Mouse (Mus musculus): ENCODE measurements around the gene Ugt1a1.

Ugt1a1 gene

DNA sequence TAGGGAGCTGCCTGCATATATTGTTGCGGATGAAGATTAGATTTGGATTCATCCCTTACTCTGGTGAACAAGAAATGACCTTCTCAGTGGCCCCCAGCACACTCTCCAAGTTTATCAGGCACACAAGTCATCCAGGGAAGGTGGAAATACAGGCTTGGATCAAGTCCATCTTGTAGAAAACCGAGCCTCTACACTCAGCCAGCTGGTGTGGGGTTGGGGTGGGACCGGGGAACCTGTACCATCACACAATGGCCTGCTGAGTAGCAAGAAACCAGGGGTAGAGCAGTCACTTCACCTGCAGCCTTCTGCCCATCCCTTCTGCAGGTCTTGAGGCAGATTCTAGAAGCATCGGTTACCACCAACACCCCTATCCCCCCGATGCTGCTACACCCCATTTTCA is 22.9 kb downstream of the Ugt1a1 start:
- DNase-seq (ENCODE audit: low spot score), result no peak

DNA sequence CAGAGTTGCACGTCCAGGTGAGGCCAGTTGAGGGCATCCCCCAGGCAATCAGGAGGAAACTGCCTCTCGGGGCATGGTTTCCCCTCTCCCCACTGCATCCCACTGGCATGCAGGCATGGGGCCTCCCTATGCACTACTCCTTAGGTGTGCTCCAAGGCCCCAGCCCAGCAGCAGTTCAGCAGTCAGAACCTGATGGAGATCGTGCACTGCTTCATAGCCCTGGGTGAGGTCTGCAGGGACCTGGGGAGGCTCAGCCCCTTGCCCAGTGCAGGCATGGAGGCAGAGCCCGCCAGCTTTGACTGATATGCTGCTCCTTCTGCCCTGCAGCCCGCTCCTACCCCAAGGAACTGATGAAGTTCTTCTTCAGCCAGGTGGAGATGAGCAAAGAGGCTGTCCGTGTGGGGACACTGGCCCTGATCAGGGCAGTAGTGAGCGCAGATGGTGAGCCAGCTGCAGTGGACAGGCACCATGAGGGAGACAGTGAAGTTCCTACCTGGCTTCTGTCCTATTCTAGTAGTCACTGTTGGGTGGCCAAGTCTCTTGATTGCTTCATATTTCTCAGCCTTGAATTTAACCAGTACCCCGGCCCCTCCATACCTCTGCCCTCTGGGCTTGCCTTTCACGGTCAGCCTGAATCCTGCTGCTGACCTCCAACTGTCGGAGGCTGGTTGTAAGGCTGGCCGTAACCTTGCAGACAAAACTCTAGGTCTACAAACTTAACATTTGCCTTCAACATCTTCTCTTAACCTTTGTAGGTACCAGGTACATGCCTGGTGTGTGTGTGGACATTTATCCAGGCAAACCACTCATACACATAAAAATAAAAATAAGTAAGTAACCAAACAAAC is 23.5 kb downstream of the Ugt1a1 start:
- no peak for DNase-seq (ENCODE audit: low spot score)

DNA sequence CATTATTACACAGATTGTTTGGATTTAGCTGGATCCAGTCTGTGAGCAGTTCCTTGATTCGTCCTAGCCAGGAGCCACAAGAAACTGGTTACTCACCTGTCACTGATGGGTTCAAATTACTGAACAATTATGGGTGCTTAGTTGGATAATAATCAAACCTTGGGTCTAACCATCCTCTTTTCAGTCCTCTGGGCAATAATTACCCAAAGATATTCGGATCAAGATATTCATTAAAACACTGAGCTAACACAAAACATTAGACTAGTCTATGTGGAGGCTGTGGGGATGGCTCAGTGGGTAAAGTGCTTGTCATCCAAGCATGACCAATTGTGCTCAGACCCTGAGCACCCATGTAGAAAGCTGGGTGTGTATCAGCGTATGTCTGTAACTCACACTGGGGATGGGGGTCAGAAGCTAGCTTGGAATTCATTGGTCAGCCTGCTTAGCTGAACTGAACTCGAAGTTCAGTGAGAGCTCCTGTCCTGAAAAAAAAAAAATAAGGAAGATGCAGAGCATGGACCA is 24.2 kb downstream of the Ugt1a1 start:
- no peak for DNase-seq (ENCODE audit: low spot score)

- DNase-seq (ENCODE audit: low spot score), result no peak
These were observed 25.6 kb downstream of the Ugt1a1 start for GRCm38 (mm10) chr1:88237311-88237710.

GRCm38 (mm10) chr1:88238771-88239170 is 27.0 kb downstream of the Ugt1a1 start:
- no peak for DNase-seq (ENCODE audit: low spot score)

GRCm38 (mm10) chr1:88240072-88240471 is 28.3 kb downstream of the Ugt1a1 start:
- DNase-seq (ENCODE audit: low spot score), result no peak

DNA sequence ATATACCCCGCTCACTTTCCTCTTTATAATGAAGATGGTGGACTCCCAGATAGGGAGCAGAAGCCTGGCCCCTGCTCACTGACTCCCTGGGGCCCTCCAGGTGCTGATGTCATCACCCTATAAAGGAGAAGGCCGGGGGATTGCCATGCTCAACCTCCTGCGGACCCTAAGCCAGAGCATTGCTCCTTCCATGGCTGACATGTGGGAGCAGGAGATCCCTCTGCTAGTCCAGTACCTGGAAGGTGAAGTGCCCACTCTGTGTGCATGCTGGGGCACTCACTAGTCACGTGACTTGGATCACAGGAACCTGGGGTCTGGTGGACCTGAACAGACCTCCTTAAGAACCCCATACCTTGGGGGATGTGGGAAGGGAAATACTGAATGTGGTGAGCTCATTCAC is 28.8 kb downstream of the Ugt1a1 start:
- no peak for DNase-seq (ENCODE audit: low spot score)

GRCm38 (mm10) chr1:88243861-88244260 is 32.1 kb downstream of the Ugt1a1 start:
- no peak for DNase-seq (ENCODE audit: low spot score)

DNA sequence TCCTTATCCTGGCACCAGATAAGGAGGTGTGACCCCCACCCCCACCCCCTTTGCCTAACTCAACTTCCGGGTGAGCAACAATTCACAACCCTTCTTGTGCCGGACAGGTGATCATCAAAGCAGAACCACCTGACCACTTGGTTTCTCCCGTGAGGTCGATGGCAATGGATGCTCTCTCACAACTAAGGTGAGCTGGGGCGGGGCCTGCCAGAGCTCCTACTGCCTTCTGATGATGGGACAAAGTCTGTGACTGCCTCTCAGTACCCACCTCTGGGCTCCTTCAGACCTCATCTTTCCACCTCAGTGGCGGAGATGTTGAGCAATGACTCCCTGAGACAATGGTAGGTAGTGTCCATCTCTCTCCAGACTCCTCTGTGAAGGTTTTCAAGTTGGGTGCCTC is 34.1 kb downstream of the Ugt1a1 start:
- DNase-seq (ENCODE audit: low spot score), result no peak

DNA sequence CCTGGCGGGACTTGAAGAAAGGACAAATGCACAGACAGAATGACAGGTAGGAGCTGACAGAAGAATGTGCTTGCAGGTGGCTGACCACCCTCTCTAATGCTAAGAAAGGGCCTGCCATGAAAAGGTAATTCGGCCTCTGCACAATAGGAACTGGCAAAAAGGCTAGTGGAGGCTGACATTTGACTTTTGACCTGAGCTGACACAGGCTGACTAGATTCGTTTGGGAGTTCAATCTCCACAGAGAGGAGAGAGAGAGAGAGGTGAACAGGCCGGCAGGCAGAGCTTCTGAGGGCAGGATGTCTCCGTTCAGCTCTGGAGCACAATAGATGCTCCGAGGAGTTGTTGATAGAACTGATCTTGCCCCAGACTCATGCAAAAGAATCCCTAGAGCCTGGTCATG is 34.6 kb downstream of the Ugt1a1 start:
- no peak for DNase-seq (ENCODE audit: low spot score)

DNA sequence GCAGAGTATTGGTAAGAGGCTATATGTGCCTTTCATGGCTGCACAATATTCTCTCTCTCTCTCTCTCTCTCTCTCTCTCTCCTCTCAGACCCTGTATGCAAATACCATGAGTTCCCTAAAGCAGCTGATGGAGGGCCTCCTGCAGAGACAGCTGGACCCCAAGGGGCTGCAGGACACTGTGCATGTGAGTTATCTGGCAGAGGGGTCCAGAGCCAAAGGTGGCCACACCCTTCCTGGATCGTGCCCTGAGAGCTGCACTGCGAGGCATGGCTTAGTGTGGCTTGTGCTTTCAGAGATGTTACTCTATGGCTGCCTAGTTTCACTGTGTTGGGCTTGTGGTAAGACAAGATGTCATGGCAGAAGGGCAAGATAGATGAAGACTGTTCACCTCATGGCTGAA is 35.9 kb downstream of the Ugt1a1 start:
- no peak for DNase-seq (ENCODE audit: low spot score)

GRCm38 (mm10) chr1:88248658-88249057 is 36.9 kb downstream of the Ugt1a1 start:
- DNase-seq (ENCODE audit: low spot score), result no peak

DNA sequence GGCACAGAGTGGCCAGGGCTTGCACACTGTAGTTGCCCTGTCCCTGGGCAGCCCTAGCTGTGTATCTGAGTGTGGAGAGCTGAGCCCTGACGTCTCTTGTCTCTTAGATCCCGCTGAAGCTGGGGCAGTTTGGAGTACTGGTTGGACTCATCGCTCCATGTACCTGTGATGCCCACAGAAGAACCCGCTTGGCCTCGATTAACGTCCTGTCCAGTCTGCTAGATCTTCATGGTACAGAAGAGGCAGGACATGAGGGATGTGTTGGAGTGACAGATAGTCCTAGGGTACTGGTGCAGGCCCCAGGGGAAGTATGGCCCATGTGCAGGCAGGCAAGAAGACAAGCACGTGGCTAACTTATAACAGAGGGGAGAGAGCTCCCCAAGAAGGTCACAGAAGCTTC is 37.8 kb downstream of the Ugt1a1 start:
- DNase-seq (ENCODE audit: low spot score), result no peak

GRCm38 (mm10) chr1:88250023-88250422 is 38.3 kb downstream of the Ugt1a1 start:
- no peak for DNase-seq (ENCODE audit: low spot score)

- DNase-seq (ENCODE audit: low spot score), result no peak
These were observed 41.3 kb downstream of the Ugt1a1 start for GRCm38 (mm10) chr1:88253106-88253505.

- no peak for DNase-seq (ENCODE audit: low spot score)
These were observed 41.8 kb downstream of the Ugt1a1 start for GRCm38 (mm10) chr1:88253540-88253939.

DNA sequence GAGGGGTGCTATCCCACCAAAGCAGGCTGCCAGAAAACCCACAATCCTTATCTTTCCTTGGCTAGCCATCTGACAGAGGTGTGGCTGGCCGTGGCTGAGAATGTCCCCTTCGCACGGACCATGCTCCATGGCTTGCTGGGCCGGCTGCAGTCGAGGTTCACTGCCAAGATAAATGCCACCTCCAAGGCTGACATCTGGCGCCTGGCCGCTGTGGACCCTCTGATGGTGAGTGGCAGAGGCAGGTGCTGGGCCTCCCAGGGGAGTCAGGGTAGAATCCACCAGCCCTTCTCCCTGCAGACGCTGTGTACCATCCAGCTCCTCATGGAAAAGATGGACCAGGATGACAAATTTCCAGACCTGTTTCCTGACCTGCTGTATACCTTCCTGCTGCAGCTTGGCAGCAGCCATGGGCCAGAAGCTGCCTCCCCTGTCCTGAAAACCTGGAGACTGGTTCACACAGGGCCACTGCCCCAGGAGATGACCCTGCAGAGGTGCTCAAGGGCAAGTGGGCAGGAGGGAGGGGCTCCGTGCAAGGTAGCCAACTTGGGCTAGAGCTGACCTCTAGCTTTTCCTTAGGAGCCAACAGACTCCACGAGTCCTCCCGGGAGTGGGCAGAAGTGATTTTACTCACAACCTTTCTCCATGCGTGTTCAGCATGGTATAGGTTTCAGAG is 43.2 kb downstream of the Ugt1a1 start:
- no peak for DNase-seq (ENCODE audit: low spot score)

DNA sequence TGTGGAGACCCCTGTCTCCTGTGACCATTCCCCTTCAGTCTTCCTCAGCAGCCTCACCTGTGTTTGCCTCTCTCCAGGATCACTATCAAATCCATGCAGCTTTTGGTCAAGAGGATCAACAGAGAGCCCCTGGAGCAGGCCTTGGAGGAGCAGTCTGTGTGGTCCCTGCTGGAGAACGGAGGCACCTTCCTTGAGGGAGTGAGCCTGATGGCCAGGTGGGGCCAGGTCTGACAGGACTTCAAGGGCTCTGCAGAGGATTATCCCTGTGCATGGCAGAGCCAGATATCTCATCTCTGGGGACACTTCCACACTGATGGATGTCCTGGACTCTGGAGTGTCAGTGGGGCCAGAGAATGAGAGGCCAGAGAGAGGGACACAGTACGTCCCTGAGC is 43.7 kb downstream of the Ugt1a1 start:
- DNase-seq (ENCODE audit: low spot score), result no peak

- DNase-seq (ENCODE audit: low spot score), result no peak
These were observed 44.4 kb downstream of the Ugt1a1 start for GRCm38 (mm10) chr1:88255989-88256754.

DNA sequence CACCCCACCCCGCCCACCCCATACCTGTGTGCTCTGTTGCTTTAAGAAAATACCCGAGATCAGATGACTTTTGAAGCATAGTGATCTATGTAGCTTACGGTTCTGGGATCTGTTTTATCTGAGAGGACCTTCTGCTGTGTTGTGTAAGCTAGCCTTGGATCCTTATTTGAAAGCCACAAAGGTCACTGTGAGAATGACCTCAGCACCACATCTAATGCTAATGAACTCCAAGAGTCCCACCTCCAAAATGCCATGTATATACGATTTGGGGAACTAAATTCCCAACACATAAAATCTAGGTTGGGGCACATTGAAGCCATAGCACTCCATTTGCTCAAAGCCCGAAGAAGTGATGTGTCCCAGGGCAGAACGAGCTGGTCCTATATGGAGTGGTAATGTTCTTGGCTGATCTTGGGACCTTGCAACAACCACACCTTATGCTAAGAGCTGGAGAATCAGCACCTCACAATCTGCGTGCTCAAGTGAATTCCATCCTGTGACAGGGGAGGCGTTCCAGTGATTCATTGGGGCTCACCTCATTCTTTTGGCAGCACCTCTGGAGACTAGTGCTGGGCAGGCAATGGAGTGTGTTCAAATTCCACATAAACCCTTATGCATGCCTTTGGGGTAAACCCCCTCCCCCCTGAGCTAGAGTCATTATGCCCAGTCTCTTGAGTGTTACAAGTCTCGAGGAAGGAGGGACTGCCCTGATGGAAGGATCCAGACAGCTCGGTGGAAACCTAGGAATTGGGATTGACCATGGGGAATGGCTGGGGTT is 45.3 kb downstream of the Ugt1a1 start:
- DNase-seq (ENCODE audit: low spot score), result no peak

GRCm38 (mm10) chr1:88257681-88258080 is 45.9 kb downstream of the Ugt1a1 start:
- DNase-seq (ENCODE audit: low spot score), result no peak

DNA sequence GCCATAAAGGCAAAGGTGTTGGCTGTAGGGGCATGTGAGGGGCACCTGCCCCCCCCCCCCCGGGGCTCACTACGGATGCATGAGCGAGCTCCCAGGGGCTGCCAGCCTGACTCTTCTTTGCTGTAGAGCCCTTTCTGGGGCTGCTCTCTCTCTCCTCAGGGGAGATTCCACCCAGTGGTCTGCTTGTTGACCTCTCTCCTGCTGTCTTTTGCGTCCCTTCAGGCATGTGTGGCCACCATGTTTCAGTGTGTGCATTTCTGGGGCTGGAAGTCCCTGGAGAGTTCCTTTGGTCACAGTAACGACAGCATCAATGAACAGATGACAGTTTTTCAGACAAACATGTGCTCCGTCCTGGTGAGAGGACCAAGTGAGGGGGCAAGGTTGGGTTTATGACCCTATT is 46.6 kb downstream of the Ugt1a1 start:
- no peak for DNase-seq (ENCODE audit: low spot score)

Measured in left cerebral cortex, adult 11 months (tissue).